Mouse (Mus musculus) heart, embryonic 13.5 days (tissue): ENCODE measurements around the gene Nipbl. TPM values are rescaled to one million over a fixed set of nuclear protein-coding genes. Genes with fewer than 3 reads are reported as not detected.

ENCODE experiments used
- ATAC-seq: fragments of 200-750 bp; cut with Nextera tagmentation; 2 replicates; pipeline ENCODE4 v1.8.0; 2017; ENCODE audit warnings: moderate TSS enrichment; ENCODE audit not compliant: insufficient number of reproducible peaks, low FRiP score, low TSS enrichment; ENCODE audit errors: extremely low read depth
- H3K27ac ChIP-seq: fragments of 300-500 bp; sonication (generic); replicated peaks from 2 replicates; pipeline ENCODE4 v1.5.1; 2015; ENCODE audit warnings: moderate library complexity, mild to moderate bottlenecking, inconsistent platforms
- H3K27me3 ChIP-seq: fragments of 300-500 bp; sonication (generic); replicated peaks from 2 replicates; pipeline ENCODE4 v1.6.1; 2015; ENCODE audit warnings: mild to moderate bottlenecking, inconsistent platforms
- H3K36me3 ChIP-seq: fragments of 300-500 bp; sonication (generic); 2 replicates; pipeline ENCODE4 v1.6.1; 2015; ENCODE audit warnings: mild to moderate bottlenecking, inconsistent platforms
- H3K4me1 ChIP-seq: fragments of 300-500 bp; sonication (generic); 2 replicates; pipeline ENCODE4 v1.6.1; 2015; ENCODE audit warnings: inconsistent platforms
- H3K4me2 ChIP-seq: fragments of 300-500 bp; sonication (generic); 2 replicates; pipeline ENCODE4 v1.6.1; 2015; ENCODE audit warnings: inconsistent platforms, mild to moderate bottlenecking, moderate library complexity
- H3K4me3 ChIP-seq: fragments of 300-500 bp; sonication (generic); 2 replicates; pipeline ENCODE4 v1.5.1; 2015; ENCODE audit warnings: moderate library complexity, mild to moderate bottlenecking, inconsistent platforms
- H3K9ac ChIP-seq: fragments of 300-500 bp; sonication (generic); 2 replicates; pipeline ENCODE4 v1.6.1; 2015; ENCODE audit warnings: inconsistent platforms, mild to moderate bottlenecking, moderate library complexity
- H3K9me3 ChIP-seq: fragments of 300-500 bp; sonication (generic); 2 replicates; pipeline ENCODE4 v1.6.1; 2016; ENCODE audit warnings: inconsistent platforms
- whole genome bisulfite sequencing: fragments of 180-500 bp; shearing (Covaris S2); methylation state at CpG from one replicate; pipeline ENCODE4 v1.1.7; 2015; ENCODE audit warnings: mixed read lengths; 5-methylcytosine and 5-hydroxymethylcytosine counted together
- polyA plus RNA-seq: library from polyadenylated mRNA; unstranded; fragments of >200 nt; fragmentation: Nextera tagmentation; extraction: Ambion mirVana; gene quantifications from 2 replicates; pipeline ENCODE4 v1.2.1, GENCODE M21; 2015

The Nipbl gene
- polyA plus RNA-seq, 1 experiment from 2014 or later: 10.5 TPM

DNA sequence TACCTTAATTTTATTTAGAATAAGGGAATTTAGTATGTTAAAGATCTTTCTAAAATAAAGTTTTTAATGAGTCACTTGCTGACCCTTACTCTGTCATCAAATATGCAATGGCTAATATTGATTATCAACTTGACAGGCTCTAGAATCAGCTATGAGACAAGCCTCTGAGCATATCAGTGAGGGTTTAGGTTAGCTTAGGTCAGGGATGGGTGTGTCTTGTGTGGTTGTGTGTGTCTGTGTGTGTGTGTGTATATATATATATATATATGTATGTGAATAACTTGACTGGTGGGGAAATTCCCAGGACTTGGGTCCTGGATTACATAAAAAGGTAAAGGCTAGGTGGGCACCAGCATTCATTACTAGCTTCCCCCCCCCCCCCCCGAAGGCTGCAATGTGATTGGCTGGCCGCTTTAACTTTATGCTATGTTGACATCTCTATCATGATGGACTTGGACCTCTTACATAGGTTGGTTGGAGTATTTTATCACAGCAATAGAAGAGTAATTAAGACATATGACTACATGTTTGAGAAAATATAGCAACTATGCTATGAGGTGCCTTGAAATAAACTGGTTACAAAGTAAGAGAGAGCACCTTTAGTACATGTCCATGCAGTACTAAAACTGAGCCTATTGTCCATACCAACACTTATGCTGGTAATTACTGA is 97.0 kb downstream of the Nipbl start:
- H3K9me3 ChIP-seq: no peaks in the 10 kb centered on the region
- H3K27me3 ChIP-seq: no peaks in the 10 kb centered on the region
- ATAC-seq: no peak
- 85% methylated on average over 2 of the region's 2 CpGs for WGBS
- peaks cover 43% of the 10 kb centered on the region for H3K36me3 ChIP-seq
- H3K9ac ChIP-seq: no peak overlapping the region
- H3K4me3 ChIP-seq: no peak overlapping the region
- H3K4me1 ChIP-seq: no peaks in the 10 kb centered on the region
- no peak overlapping the region for H3K27ac ChIP-seq
- no peak overlapping the region for H3K4me2 ChIP-seq

DNA sequence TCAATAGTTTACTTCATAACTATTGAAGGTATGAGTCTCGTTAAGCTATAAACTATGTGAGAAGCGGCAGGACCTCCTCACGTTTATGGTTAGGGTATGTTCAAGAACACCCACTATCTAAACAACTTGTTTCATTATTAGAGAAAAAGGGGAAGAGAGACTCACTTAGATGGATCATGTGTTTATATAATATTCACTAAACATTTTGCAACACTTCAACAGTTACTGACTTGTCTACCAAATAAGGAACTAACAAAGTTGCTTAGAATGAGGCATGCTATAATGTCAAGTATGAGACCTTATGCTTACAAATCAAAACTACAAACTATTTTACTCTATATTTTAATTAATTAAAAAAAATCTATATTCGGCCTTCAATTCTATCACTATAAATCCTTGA is 103.7 kb downstream of the Nipbl start:
- Histone ChIP-seq H3K4me2 (no peak overlapping the region), H3K9me3 (no peaks in the 10 kb centered on the region), H3K36me3 (peaks cover 64% of the 10 kb centered on the region), H3K4me3 (no peak overlapping the region), H3K4me1 (no peaks in the 10 kb centered on the region), H3K9ac (no peak overlapping the region), H3K27ac (no peak overlapping the region), H3K27me3 (no peaks in the 10 kb centered on the region)
- WGBS: 87% methylated on average over 4 of the region's 4 CpGs
- ATAC-seq: no peak

DNA sequence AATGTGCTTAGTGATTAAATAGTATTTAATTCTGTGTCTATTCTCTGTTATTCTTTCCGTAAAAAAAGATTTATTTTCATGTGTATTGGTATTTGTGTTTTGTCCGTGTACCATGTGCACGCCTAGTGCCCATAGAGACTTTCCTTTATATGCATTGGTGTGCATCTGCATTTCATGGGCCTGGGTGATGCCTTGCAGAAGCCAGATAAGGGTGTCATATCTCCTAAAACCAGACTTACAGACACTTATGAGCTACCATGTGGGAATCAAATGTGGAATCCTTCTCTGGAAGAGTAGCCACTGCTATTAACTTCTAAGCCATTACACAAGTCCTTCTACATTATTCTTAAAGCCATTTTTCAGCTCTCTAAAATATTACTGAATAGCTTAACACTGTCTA is 112.7 kb downstream of the Nipbl start:
- 87% methylated on average over 3 of the region's 3 CpGs for WGBS
- Histone ChIP-seq H3K4me3 (no peak overlapping the region), H3K27ac (no peak overlapping the region), H3K27me3 (no peaks in the 10 kb centered on the region), H3K4me1 (no peaks in the 10 kb centered on the region), H3K9ac (no peak overlapping the region), H3K36me3 (peaks cover 69% of the 10 kb centered on the region), H3K9me3 (no peaks in the 10 kb centered on the region), H3K4me2 (no peak overlapping the region)
- no peak for ATAC-seq

DNA sequence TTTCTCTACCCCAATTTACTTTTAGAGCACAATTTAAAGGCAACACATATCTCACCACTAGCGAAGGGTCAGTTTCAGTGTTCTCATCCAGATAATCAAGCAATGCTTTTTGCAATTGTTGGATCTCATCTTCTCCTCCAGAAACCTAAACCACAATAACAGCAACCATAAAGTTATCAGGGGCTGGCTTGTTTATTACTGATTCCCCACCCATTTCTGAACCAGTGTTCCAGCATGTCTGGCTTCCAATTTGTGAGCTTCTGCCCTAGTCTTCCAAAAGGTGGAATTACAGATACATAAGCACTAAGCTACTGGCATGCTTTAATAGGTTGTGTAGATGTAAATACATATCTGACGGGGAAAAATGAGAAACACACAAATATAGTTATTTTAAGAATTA is 118.6 kb downstream of the Nipbl start:
- 95% methylated on average over 2 of the region's 2 CpGs for WGBS
- no peak overlapping the region for H3K9ac ChIP-seq
- no peak for ATAC-seq
- no peaks in the 10 kb centered on the region for H3K4me1 ChIP-seq
- no peaks in the 10 kb centered on the region for H3K9me3 ChIP-seq
- no peak overlapping the region for H3K4me2 ChIP-seq
- no peaks in the 10 kb centered on the region for H3K27me3 ChIP-seq
- H3K4me3 ChIP-seq: no peak overlapping the region
- H3K36me3 ChIP-seq: peaks cover 74% of the 10 kb centered on the region
- H3K27ac ChIP-seq: no peak overlapping the region

DNA sequence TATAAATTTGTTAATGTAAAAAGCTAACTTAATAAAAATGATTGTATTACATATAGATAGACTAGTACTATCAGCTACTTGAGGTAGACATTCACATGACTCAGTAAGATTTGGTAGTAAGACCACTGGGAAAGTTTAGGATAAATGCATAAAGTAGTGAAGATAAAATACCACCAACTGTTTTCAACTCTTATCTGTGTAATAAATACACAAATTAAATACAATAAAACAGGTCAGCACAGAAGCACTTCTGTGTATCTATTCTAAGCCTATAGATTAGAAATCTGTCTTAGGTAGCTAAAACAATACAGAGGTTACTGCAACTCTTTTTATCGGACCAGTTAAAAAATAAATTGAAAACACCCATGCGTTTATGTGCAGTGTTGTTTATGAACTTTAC is 119.4 kb downstream of the Nipbl start:
- no peaks in the 10 kb centered on the region for H3K4me1 ChIP-seq
- H3K4me2 ChIP-seq: no peak overlapping the region
- no peaks in the 10 kb centered on the region for H3K9me3 ChIP-seq
- H3K27me3 ChIP-seq: no peaks in the 10 kb centered on the region
- no peak overlapping the region for H3K4me3 ChIP-seq
- ATAC-seq: no peak
- no peak overlapping the region for H3K9ac ChIP-seq
- H3K36me3 ChIP-seq: peaks cover 75% of the 10 kb centered on the region
- H3K27ac ChIP-seq: no peak overlapping the region
- 91% methylated on average over 2 of the region's 2 CpGs for WGBS

DNA sequence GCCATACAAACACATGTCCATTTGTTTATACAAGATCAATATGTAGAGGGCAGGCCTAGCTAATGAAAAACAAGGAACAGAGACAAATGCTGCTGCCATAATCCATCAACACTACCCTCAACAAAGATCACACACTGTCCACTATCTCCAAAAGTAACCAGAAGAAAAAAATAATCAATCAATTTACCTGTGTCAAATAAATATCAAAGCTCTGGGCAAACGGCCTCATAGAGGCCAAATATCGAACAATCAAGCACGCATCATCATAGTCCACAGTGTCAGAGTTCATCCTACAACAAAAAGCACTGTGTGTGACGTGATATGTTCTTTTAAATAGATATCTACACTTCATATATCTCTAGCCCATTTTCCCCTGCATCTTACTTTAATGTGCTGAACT is 120.2 kb downstream of the Nipbl start:
- no peaks in the 10 kb centered on the region for H3K9me3 ChIP-seq
- no peaks in the 10 kb centered on the region for H3K4me1 ChIP-seq
- H3K27me3 ChIP-seq: no peaks in the 10 kb centered on the region
- WGBS: 91% methylated on average over 4 of the region's 4 CpGs
- peaks cover 73% of the 10 kb centered on the region for H3K36me3 ChIP-seq
- no peak overlapping the region for H3K4me2 ChIP-seq
- no peak overlapping the region for H3K27ac ChIP-seq
- no peak overlapping the region for H3K4me3 ChIP-seq
- H3K9ac ChIP-seq: no peak overlapping the region
- no peak for ATAC-seq

DNA sequence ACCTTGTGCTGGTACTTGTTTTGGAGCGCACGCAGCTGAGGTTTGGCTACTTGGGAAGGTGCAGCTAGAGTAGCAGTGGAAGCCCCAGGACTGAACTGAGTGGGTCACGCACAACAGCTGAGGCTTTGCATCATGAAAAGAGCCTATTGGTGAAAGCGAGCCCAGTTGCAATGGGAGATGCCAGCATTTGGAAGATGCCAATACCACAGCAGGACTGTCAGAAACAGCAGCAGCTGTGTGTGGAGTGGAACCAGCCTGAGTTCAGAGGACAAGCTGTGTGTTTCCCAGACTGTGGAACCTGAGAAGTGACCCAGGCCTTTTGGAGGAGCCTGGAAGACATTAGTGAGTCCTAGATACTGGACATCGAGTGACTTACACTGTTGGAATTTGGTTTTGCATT is 122.8 kb downstream of the Nipbl start:
- H3K27ac ChIP-seq: no peak overlapping the region
- H3K9me3 ChIP-seq: no peaks in the 10 kb centered on the region
- no peak overlapping the region for H3K4me3 ChIP-seq
- peaks cover 72% of the 10 kb centered on the region for H3K36me3 ChIP-seq
- no peak for ATAC-seq
- no peaks in the 10 kb centered on the region for H3K4me1 ChIP-seq
- 91% methylated on average over 5 of the region's 5 CpGs for WGBS
- no peak overlapping the region for H3K9ac ChIP-seq
- no peaks in the 10 kb centered on the region for H3K27me3 ChIP-seq
- no peak overlapping the region for H3K4me2 ChIP-seq

DNA sequence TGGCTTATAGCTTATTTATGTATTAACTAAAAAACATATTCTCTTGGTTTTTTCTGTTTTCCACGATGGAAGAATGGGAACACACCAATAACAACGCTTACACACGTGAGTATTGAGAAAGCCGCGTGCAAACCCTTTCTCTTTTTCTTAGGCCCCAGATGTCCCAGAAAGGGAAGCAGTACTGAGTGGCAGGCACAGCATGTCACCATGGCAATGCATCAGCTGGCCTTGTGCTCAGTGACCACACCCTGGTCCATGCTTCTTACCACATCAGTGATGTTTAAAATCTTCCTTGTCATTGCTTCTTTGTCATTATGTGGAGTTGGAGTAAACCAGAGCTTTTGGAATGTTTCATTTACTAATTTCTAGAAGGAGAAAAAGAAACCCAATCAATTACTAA is 125.1 kb downstream of the Nipbl start:
- WGBS: 93% methylated on average over 5 of the region's 5 CpGs

DNA sequence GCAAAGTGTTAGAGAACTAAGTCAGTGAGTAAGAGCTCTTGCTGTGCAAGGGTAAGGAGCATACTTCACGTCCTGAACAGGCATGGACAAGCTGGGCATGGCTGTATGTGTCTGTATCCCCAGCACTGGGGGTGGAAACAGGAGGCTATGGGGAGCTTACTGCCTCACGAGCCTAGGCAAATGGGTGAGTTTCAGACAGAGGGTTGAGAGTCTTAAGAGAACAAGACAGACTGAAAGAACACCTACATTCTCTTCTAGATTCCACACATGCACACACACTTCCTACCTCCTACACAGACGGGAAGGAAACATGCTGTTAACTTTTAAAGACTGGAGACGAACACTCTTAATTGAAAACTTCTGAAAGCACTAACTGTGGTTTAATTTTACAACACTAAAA is 126.9 kb downstream of the Nipbl start:
- no peaks in the 10 kb centered on the region for H3K27me3 ChIP-seq
- H3K27ac ChIP-seq: no peak overlapping the region
- H3K4me3 ChIP-seq: no peak overlapping the region
- no peak for ATAC-seq
- no peaks in the 10 kb centered on the region for H3K9me3 ChIP-seq
- no peak overlapping the region for H3K4me2 ChIP-seq
- WGBS: 81% methylated on average over 4 of the region's 4 CpGs
- no peak overlapping the region for H3K9ac ChIP-seq
- H3K36me3 ChIP-seq: peaks cover 63% of the 10 kb centered on the region
- H3K4me1 ChIP-seq: no peaks in the 10 kb centered on the region

More for the DNA sequence above, 125.1 kb downstream of the Nipbl start:
- Histone ChIP-seq H3K36me3 (peaks cover 64% of the 10 kb centered on the region), H3K27me3 (no peaks in the 10 kb centered on the region), H3K4me1 (no peaks in the 10 kb centered on the region), H3K4me3 (no peak overlapping the region), H3K27ac (no peak overlapping the region), H3K4me2 (no peak overlapping the region), H3K9ac (no peak overlapping the region), H3K9me3 (no peaks in the 10 kb centered on the region)
- ATAC-seq: no peak

DNA sequence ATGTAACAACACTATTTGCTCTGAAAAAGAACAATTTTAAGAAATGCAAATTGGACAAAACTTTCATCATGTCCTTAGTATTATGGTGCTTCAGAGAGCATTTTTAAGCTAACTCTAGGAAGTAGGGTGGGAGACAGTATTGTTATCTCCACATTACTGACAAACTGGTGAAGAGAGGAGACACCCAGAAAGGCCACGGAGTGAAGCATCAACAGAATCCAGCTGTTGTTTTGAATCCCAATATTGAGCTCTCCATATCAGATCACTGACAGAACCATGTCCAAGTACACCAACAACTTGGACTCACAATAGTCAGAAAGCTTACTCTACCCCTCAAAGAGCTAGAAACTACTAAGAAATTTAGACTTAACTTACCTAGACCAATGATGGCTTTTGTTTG is 138.8 kb downstream of the Nipbl start:
- Histone ChIP-seq H3K4me3 (no peak overlapping the region), H3K27ac (no peak overlapping the region), H3K36me3 (peaks cover 79% of the 10 kb centered on the region), H3K4me1 (no peaks in the 10 kb centered on the region), H3K27me3 (no peaks in the 10 kb centered on the region), H3K4me2 (no peak overlapping the region), H3K9ac (no peak overlapping the region), H3K9me3 (no peaks in the 10 kb centered on the region)
- ATAC-seq: no peak
- 74% methylated on average over 1 of the region's 1 CpGs for WGBS

DNA sequence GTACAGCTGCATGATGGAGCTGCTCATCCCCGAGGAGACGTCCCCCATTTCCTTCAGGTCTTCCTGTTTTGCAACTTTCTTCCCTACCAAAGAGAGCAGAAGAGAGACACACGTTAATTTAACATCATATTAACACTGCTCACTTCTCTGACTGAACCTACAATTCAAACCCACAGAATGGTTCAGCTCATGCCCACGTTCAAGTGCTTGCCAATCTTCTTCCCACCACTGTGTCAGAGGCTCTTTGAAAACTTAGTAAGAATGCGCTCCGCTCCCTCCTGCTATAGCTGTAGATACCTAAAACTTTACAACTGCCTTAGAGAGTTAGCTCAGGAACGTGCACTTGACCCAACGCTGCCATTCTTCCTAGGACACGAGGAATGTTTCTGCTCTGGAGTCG is 141.3 kb downstream of the Nipbl start:
- Histone ChIP-seq H3K4me1 (no peaks in the 10 kb centered on the region), H3K27me3 (no peaks in the 10 kb centered on the region), H3K9me3 (no peaks in the 10 kb centered on the region), H3K4me3 (no peak overlapping the region), H3K27ac (no peak overlapping the region), H3K4me2 (no peak overlapping the region), H3K36me3 (peaks cover 88% of the 10 kb centered on the region), H3K9ac (no peak overlapping the region)
- ATAC-seq: no peak
- 87% methylated on average over 10 of the region's 10 CpGs for WGBS

DNA sequence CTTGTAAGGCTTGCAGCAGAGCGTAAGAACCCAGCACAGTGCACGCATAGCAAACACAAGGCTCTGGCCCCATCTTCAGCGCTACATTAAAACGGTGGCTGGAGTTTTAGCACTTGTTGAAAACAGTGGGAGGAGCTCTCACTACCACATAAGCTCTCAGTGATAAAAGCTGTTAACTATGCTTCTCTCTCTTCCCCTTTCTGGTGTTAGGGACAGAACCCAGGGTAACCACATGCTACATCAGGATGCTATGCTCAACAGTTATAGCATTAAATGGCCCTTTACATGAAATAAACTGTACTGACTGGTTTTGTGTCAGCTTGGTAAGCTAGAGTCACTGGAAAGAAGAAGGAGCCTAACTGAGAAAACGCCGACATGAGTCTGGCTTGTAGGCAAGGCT is 150.1 kb downstream of the Nipbl start:
- H3K36me3 ChIP-seq: peaks cover 87% of the 10 kb centered on the region
- H3K4me3 ChIP-seq: no peak overlapping the region
- H3K4me1 ChIP-seq: no peaks in the 10 kb centered on the region
- no peaks in the 10 kb centered on the region for H3K27me3 ChIP-seq
- H3K9ac ChIP-seq: no peak overlapping the region
- no peak overlapping the region for H3K4me2 ChIP-seq
- no peak for ATAC-seq
- WGBS: 80% methylated on average over 6 of the region's 6 CpGs
- H3K27ac ChIP-seq: no peak overlapping the region
- H3K9me3 ChIP-seq: no peaks in the 10 kb centered on the region
